Mouse (Mus musculus): Measurements from ENCODE around the gene Chrm5. TPM values are rescaled to one million over a fixed set of nuclear protein-coding genes. Genes with fewer than 3 reads are reported as not detected.
A peak's percentile ranks its signal among the peaks of the same experiment; 100 is the strongest.

Gene Chrm5
- total and polyA plus RNA-seq, 2 experiments: not detected

DNA sequence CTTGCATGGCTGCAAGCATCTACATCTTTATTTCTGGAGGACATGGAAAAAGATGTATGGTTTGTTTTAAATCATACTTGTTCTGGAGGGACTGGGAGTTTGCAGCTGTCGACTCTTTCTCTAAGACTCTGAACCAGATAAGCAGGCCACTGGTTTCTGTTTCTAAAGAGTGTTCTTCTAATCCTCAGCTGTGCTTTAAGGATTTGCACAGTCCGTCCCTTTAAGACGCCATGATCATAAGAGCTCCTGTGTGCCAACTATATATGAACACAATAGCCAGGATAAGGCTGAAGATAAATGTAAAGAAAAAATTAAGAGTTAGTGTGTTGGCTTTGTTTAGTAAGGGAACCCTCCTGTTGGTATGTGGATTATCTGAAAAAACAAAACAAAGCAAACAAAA is 36.2 kb upstream of the Chrm5 start:
- 0 out of 2 replicates have a peak, but pooled peaks cover 5% of the 10 kb centered on the region for H3K79me2 ChIP-seq (ENCODE audit: control insufficient read depth, insufficient read depth, low read length)
- TF ChIP-seq CTCF (IDR thresholded peaks at IDR 0.05; ENCODE audit: low read depth, low read length) (no peak), POLR2A (IDR thresholded peaks at IDR 0.05; ENCODE audit: extremely low read depth, insufficient read depth, low read length) (no peak)
- H3K36me3 ChIP-seq (ENCODE audit: control insufficient read depth, insufficient read depth, low read length): peaks cover 6% of the 10 kb centered on the region; the same call in 1 of the 2 replicates
- no peak overlapping the region for H3K9ac ChIP-seq (ENCODE audit: low read depth, low read length)
- H3K4me1 ChIP-seq (ENCODE audit: control insufficient read depth, insufficient read depth, low read length): no peaks in the 10 kb centered on the region; the same call in 1 of the 2 replicates
- DNase-seq (ENCODE audit: extremely low read depth, low read depth, low spot score): no peak
- H3K4me3 ChIP-seq (ENCODE audit: insufficient read depth, low read depth, low read length): no peak overlapping the region
- H3K27ac ChIP-seq (replicated peaks; ENCODE audit: insufficient read depth, low read depth, low read length): no peak overlapping the region
- no peaks in the 10 kb centered on the region for H3K27me3 ChIP-seq (ENCODE audit: control insufficient read depth, insufficient read depth, low read length)
- 77% methylated on average over 3 of the region's 3 CpGs for WGBS

DNA sequence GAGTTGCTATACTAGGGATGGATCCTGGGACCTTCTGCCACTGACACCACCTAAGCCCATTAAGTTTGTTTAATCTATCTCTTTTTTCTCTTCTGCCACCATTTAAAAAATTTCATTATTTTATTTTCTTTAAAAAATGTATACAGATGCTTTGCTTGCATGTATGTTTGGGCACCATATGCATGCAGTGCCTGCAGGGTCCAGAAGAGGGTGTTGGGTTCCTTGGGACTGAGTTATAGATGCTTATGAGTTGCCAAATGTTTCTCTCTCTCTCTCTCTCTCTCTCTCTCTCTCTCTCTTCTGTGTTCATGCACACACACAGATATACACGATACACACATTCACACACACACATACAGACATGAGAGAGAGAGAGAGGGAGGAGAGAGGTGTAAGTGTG is 32.5 kb upstream of the Chrm5 start:
- Histone ChIP-seq H3K79me2 (ENCODE audit: control insufficient read depth, insufficient read depth, low read length) (no peaks in the 10 kb centered on the region; the same call in 1 of the 2 replicates), H3K36me3 (ENCODE audit: control insufficient read depth, insufficient read depth, low read length) (peaks cover 6% of the 10 kb centered on the region; the same call in 1 of the 2 replicates), H3K27me3 (ENCODE audit: control insufficient read depth, insufficient read depth, low read length) (no peaks in the 10 kb centered on the region), H3K27ac (replicated peaks; ENCODE audit: insufficient read depth, low read depth, low read length) (no peak overlapping the region), H3K4me3 (ENCODE audit: insufficient read depth, low read depth, low read length) (no peak overlapping the region), H3K9ac (ENCODE audit: low read depth, low read length) (no peak overlapping the region), H3K4me1 (ENCODE audit: control insufficient read depth, insufficient read depth, low read length) (no peaks in the 10 kb centered on the region)
- TF ChIP-seq POLR2A (IDR thresholded peaks at IDR 0.05; ENCODE audit: extremely low read depth, insufficient read depth, low read length) (no peak), CTCF (IDR thresholded peaks at IDR 0.05; ENCODE audit: low read depth, low read length) (0 out of 2 replicates have a peak, but pooled peaks have one; percentile 9)
- DNase-seq (ENCODE audit: extremely low read depth, low read depth, low spot score): no peak
- WGBS: 89% methylated on average over 1 of the region's 1 CpGs

DNA sequence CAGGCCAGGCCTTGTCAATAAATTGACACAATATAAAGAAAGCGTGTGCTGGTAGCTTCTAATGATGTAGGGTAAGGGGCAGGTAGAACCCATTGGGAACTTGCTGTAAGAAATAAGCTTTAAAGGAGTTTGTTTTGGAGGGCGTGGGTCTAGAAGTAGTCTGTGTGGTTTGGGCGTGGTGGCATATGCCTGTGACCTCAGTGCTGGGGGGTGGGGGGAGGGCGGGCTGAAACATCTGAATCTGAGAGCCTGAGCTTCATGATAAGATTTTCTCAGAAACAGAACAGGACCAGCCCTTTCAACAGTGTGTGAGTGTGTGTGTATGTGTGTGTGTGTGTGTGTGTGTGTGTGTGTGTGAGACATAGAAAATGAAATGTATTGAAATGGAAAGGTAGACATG is 29.6 kb upstream of the Chrm5 start:
- H3K36me3 ChIP-seq (ENCODE audit: control insufficient read depth, insufficient read depth, low read length): no peaks in the 10 kb centered on the region; the same call in 1 of the 2 replicates
- no peaks in the 10 kb centered on the region for H3K27me3 ChIP-seq (ENCODE audit: control insufficient read depth, insufficient read depth, low read length)
- 93% methylated on average over 4 of the region's 4 CpGs for WGBS
- no peak overlapping the region for H3K27ac ChIP-seq (replicated peaks; ENCODE audit: insufficient read depth, low read depth, low read length)
- H3K4me3 ChIP-seq (ENCODE audit: insufficient read depth, low read depth, low read length): no peak overlapping the region
- DNase-seq (ENCODE audit: extremely low read depth, low read depth, low spot score): no peak
- peaks cover 10% of the 10 kb centered on the region; the same call in 1 of the 2 replicates for H3K79me2 ChIP-seq (ENCODE audit: control insufficient read depth, insufficient read depth, low read length)
- no peak for TF ChIP-seq POLR2A (IDR thresholded peaks at IDR 0.05; ENCODE audit: extremely low read depth, insufficient read depth, low read length)
- TF ChIP-seq CTCF (IDR thresholded peaks at IDR 0.05; ENCODE audit: low read depth, low read length): no peak
- no peaks in the 10 kb centered on the region for H3K4me1 ChIP-seq (ENCODE audit: control insufficient read depth, insufficient read depth, low read length)
- H3K9ac ChIP-seq (ENCODE audit: low read depth, low read length): no peak overlapping the region

DNA sequence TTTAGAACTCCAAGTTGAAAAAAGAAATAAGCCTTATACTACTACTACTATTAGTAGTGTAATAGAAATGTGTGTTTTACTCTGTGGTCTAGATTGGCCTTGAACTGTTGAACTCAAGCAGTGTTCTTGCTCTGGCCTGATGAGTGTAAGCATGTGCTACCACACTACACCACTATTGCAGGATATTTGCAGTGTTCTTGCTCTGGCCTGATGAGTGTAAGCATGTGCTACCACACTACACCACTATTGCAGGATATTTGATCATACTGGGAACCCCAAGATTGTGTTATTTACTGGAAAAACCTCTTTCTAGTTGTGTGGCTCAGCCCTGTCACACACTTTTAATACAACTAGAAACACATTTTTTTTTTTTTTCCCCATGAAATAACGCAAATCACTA is 26.9 kb upstream of the Chrm5 start:
- TF ChIP-seq POLR2A (IDR thresholded peaks at IDR 0.05; ENCODE audit: extremely low read depth, insufficient read depth, low read length) (no peak), CTCF (IDR thresholded peaks at IDR 0.05; ENCODE audit: low read depth, low read length) (no peak)
- Histone ChIP-seq H3K4me1 (ENCODE audit: control insufficient read depth, insufficient read depth, low read length) (no peaks in the 10 kb centered on the region), H3K27ac (replicated peaks; ENCODE audit: insufficient read depth, low read depth, low read length) (no peak overlapping the region), H3K79me2 (ENCODE audit: control insufficient read depth, insufficient read depth, low read length) (peaks cover 15% of the 10 kb centered on the region; the same call in 1 of the 2 replicates), H3K9ac (ENCODE audit: low read depth, low read length) (no peak overlapping the region), H3K36me3 (ENCODE audit: control insufficient read depth, insufficient read depth, low read length) (no peaks in the 10 kb centered on the region), H3K4me3 (ENCODE audit: insufficient read depth, low read depth, low read length) (no peak overlapping the region), H3K27me3 (ENCODE audit: control insufficient read depth, insufficient read depth, low read length) (no peaks in the 10 kb centered on the region)
- 100% methylated on average over 1 of the region's 1 CpGs for WGBS
- DNase-seq (ENCODE audit: extremely low read depth, low read depth, low spot score): no peak

DNA sequence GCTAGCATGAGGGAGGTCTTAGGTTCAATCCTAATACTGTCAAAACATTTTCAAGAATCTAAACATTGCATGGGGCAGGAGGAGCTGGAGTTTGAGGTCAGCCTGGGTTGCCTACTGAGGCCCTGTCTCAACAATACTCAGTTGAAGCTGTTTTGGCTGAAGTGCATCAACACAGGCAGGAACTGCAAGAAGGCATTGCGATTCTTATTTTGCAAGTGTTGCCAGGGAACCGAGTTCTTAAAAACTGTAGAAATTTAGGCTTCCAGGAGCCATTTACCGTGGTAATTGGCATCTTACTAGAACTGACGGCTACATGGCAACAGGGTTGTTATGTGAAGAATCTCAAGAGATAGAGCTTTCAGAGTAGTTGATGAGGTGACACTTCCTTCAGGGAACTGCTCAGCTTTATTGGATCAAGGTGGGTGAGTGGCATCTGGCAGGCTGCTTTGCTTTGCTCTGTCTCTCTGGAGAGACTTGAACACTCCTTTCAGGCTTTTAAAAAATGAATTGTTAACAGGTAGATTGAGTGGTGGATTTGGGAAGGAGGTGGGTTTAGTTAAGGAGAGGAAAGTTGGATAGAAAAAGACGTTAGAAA is 26.4 kb upstream of the Chrm5 start:
- no peak for DNase-seq (ENCODE audit: extremely low read depth, low read depth, low spot score)
- Histone ChIP-seq H3K4me3 (ENCODE audit: insufficient read depth, low read depth, low read length) (no peak overlapping the region), H3K79me2 (ENCODE audit: control insufficient read depth, insufficient read depth, low read length) (peaks cover 15% of the 10 kb centered on the region; the same call in 1 of the 2 replicates), H3K4me1 (ENCODE audit: control insufficient read depth, insufficient read depth, low read length) (no peaks in the 10 kb centered on the region), H3K9ac (ENCODE audit: low read depth, low read length) (no peak overlapping the region), H3K27ac (replicated peaks; ENCODE audit: insufficient read depth, low read depth, low read length) (no peak overlapping the region), H3K36me3 (ENCODE audit: control insufficient read depth, insufficient read depth, low read length) (no peaks in the 10 kb centered on the region), H3K27me3 (ENCODE audit: control insufficient read depth, insufficient read depth, low read length) (no peaks in the 10 kb centered on the region)
- 90% methylated on average over 5 of the region's 5 CpGs for WGBS
- no peak for TF ChIP-seq CTCF (IDR thresholded peaks at IDR 0.05; ENCODE audit: low read depth, low read length)
- TF ChIP-seq POLR2A (IDR thresholded peaks at IDR 0.05; ENCODE audit: extremely low read depth, insufficient read depth, low read length): no peak

DNA sequence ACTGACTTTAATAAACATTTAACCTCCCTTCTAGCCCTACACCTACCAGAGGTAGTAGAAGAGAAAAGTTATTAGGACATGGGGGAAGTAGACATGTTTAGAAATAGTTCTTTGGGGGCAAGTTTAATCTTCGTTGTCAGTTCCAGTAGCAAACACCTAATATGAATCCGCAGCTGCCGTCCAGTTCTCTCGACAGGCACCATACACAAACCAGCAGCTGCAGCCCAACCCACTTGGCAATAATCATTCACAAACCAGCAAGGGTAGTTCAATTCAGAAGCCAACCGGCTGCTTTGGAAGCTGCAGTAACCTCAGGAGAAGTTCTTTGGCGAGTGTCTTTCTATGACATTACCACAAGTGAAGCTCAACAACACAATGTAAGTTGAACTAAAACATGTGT is 23.4 kb upstream of the Chrm5 start:
- no peaks in the 10 kb centered on the region for H3K27me3 ChIP-seq (ENCODE audit: control insufficient read depth, insufficient read depth, low read length)
- 93% methylated on average over 6 of the region's 6 CpGs for WGBS
- TF ChIP-seq CTCF (IDR thresholded peaks at IDR 0.05; ENCODE audit: low read depth, low read length) (no peak), POLR2A (IDR thresholded peaks at IDR 0.05; ENCODE audit: extremely low read depth, insufficient read depth, low read length) (no peak)
- peaks cover 15% of the 10 kb centered on the region; the same call in 1 of the 2 replicates for H3K79me2 ChIP-seq (ENCODE audit: control insufficient read depth, insufficient read depth, low read length)
- H3K36me3 ChIP-seq (ENCODE audit: control insufficient read depth, insufficient read depth, low read length): no peaks in the 10 kb centered on the region
- H3K4me3 ChIP-seq (ENCODE audit: insufficient read depth, low read depth, low read length): no peak overlapping the region
- H3K27ac ChIP-seq (replicated peaks; ENCODE audit: insufficient read depth, low read depth, low read length): no peak overlapping the region
- no peaks in the 10 kb centered on the region for H3K4me1 ChIP-seq (ENCODE audit: control insufficient read depth, insufficient read depth, low read length)
- DNase-seq (ENCODE audit: extremely low read depth, low read depth, low spot score): no peak
- no peak overlapping the region for H3K9ac ChIP-seq (ENCODE audit: low read depth, low read length)
